Mouse (Mus musculus): ENCODE data around the gene Denr. TPM values are rescaled to one million over a fixed set of nuclear protein-coding genes. Genes with fewer than 3 reads are reported as not detected.
A peak's percentile ranks its signal among the peaks of the same experiment; 100 is the strongest.

The Denr gene
- polyA plus RNA-seq, 1 experiment from 2014 or later, result 167 TPM

DNA sequence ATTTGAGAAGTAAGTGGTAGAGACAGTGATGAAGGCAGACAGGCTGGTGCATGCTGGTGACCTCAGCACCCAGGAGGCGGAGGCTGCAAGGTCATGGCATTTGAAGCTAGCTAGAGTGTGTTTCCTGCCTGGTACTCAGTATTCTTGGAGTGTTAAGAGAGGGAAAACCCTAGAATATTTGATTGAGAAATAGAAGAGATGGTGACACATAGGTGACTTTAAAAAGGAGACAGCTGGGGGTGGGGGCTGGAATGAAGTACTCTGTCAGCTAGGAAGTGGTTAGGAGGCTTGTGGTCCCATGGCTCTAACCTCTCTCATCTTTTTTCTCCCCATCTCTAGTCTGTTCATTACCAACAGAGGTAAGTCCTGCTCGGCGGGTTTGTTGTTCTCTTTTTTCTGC, 7.9 kb downstream of the Denr start:
- Histone ChIP-seq H3K9me3 (no peaks in the 10 kb centered on the region), H3K27ac (no peak overlapping the region), H3K4me2 (no peak overlapping the region), H3K27me3 (no peaks in the 10 kb centered on the region), H3K9ac (no peak overlapping the region), H3K4me1 (no peaks in the 10 kb centered on the region), H3K36me3 (peaks cover 84% of the 10 kb centered on the region), H3K4me3 (no peak overlapping the region)
- 87% methylated on average over 3 of the region's 3 CpGs for WGBS
- no peak for ATAC-seq (ENCODE audit: insufficient number of reproducible peaks, insufficient read depth, low FRiP score, low TSS enrichment, low read depth)

DNA sequence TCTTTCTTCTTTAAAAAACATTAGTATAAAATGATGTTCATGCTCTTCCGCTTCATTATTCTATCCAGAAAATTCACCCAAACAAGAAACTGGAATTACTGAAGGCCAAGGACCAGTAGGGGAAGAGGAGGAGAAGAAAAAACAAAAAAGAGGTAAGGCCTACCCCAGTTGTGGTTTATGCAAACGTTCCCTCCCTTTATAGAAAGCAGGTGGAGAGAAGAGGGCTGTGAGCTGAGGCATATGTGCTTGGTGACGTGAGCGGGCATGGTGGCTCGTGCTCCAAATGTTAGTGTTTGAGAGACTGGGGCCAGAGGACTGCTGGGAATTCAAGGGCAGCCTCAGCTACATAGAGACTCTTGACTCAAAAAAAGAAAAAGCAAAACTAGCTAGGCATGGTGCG, 15.1 kb downstream of the Denr start:
- H3K4me1 ChIP-seq, result no peaks in the 10 kb centered on the region
- no peak overlapping the region for H3K4me2 ChIP-seq
- H3K27me3 ChIP-seq, result no peaks in the 10 kb centered on the region
- peaks cover 92% of the 10 kb centered on the region for H3K36me3 ChIP-seq
- H3K4me3 ChIP-seq, result no peak overlapping the region
- H3K9me3 ChIP-seq, result no peaks in the 10 kb centered on the region
- no peak for ATAC-seq (ENCODE audit: insufficient number of reproducible peaks, insufficient read depth, low FRiP score, low TSS enrichment, low read depth)
- H3K9ac ChIP-seq, result no peak overlapping the region
- no peak overlapping the region for H3K27ac ChIP-seq
- 81% methylated on average over 6 of the region's 6 CpGs for WGBS

DNA sequence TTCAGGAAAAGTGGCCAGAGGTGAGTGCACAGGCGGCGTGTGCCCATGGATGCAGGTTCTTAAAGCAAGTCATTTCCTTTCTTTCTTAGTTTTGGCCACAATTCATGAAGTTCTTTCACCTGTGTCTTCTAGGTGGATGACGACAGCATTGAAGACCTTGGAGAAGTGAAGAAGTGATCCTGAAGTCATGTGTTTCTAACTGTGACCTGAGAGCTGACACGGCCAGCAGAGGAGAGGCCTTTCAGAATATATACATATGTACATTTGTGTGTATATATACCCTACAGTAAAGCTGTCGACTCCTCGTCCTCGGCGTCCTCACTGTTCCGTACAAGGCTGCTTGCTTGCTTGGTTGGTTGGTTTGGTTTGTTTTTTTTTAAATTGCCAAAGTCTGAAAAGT, 20.1 kb downstream of the Denr start, which contains the start of gene Gm43518:
Gene Gm43518 (plus strand): TSS at position 301 of the 400 bp plus-strand sequence.
- ATAC-seq (ENCODE audit: insufficient number of reproducible peaks, insufficient read depth, low FRiP score, low TSS enrichment, low read depth), result no peak
- no peak within 1 kb of the TSS for H3K27ac ChIP-seq
- H3K4me1 ChIP-seq, result peaks cover 4% of the 10 kb centered on the region; the same call in 1 of the 2 replicates
- H3K9me3 ChIP-seq, result no peaks in the 10 kb centered on the region
- WGBS, result 95% methylated on average over 9 of the region's 9 CpGs
- no peak within 1 kb of the TSS for H3K4me2 ChIP-seq
- no peaks in the 10 kb centered on the region for H3K27me3 ChIP-seq
- H3K4me3 ChIP-seq, result no peak within 1 kb of the TSS
- H3K9ac ChIP-seq, result no peak within 1 kb of the TSS
- H3K36me3 ChIP-seq, result peaks cover 71% of the 10 kb centered on the region

DNA sequence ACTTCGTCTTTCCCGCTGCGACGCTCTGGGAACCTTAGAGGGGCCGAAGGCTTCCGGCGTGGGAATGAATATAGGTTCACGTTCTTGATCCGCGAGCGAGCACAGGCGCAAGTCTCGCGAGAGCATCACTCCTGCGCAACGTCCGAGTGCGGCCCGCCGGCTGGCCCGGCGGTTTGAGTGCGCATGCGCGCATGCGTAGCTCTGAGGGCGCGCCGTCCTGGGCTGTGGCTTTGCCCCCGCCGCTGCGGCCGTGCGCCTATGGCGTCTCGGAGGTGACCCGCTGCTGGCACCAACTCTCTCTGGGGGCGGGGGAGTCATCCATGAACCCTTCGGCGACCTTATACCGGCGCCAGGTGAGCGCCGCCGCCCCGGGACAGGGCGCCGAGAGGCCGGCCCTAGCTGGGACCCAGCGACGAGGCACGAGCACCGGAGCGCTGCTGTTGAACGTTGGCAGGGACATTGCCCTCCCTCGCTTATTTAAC, 23.6 kb downstream of the Denr start, which contains the start of gene Ccdc62:
Gene Ccdc62 (plus strand): TSS at position 172 of the 482 bp plus-strand sequence.
- Histone ChIP-seq H3K4me1 (peaks cover 11% of the 10 kb centered on the region), H3K9me3 (no peaks in the 10 kb centered on the region), H3K4me2 (peak within 1 kb of the TSS; percentile 72), H3K4me3 (peak within 1 kb of the TSS; percentile 71), H3K27ac (peak within 1 kb of the TSS; percentile 86), H3K27me3 (no peaks in the 10 kb centered on the region), H3K9ac (peak within 1 kb of the TSS; percentile 95), H3K36me3 (peaks cover 37% of the 10 kb centered on the region)
- ATAC-seq (ENCODE audit: insufficient number of reproducible peaks, insufficient read depth, low FRiP score, low TSS enrichment, low read depth), result peak; percentile 95
- WGBS, result under 1% methylated on average over 56 of the region's 56 CpGs

DNA sequence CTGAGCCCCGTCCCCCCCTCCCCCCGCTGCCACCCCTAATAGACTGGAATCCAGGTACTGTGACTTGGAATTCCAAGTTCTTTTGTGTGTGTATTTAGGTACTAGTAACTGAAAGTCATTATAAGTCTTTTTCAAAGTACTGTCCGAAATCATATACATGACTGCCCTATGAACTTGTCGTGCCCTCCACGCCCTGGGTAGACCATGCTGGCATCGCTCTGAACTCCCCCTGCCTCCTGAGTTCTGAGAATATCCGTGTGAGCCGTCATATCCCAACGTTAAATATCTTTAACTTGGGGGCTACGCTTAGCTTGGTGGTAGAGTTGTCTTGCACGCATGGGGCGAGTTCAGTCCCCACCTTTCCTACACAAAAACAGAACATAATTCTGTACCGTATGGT, 24.2 kb downstream of the Denr start:
- no peaks in the 10 kb centered on the region for H3K27me3 ChIP-seq
- 50% methylated on average over 13 of the region's 13 CpGs for WGBS
- no peaks in the 10 kb centered on the region for H3K9me3 ChIP-seq
- peak overlapping the region; percentile 71 for H3K4me3 ChIP-seq
- H3K4me2 ChIP-seq, result peak overlapping the region; percentile 72
- ATAC-seq (ENCODE audit: insufficient number of reproducible peaks, insufficient read depth, low FRiP score, low TSS enrichment, low read depth), result no peak
- H3K36me3 ChIP-seq, result peaks cover 31% of the 10 kb centered on the region
- H3K9ac ChIP-seq, result peak overlapping the region; percentile 95
- H3K27ac ChIP-seq, result peak overlapping the region; percentile 86; the same call in 1 of the 2 replicates
- peaks cover 11% of the 10 kb centered on the region for H3K4me1 ChIP-seq

DNA sequence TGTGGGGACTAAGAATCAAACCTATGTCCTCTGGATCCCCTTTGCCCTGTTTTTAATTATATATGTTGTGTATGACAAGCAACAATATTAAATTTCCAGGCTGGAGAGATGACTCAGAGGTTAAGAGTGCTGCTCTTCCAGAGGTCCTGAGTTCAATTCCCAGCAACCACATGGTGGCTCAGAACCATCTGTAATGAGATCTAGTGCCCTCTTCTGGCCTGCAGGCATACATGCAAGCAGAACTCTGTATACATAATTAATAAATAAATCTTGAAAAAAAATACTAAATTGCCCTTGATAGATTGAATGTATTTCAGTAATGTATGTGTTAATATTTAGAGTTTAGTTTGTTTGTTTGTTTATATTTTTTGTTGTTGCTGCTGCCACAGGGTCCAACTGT, 26.0 kb downstream of the Denr start:
- H3K4me1 ChIP-seq, result peaks cover 11% of the 10 kb centered on the region
- no peak overlapping the region for H3K9ac ChIP-seq
- no peak overlapping the region for H3K4me2 ChIP-seq
- H3K36me3 ChIP-seq, result peaks cover 13% of the 10 kb centered on the region
- H3K4me3 ChIP-seq, result no peak overlapping the region
- no peak for ATAC-seq (ENCODE audit: insufficient number of reproducible peaks, insufficient read depth, low FRiP score, low TSS enrichment, low read depth)
- H3K9me3 ChIP-seq, result no peaks in the 10 kb centered on the region
- no peak overlapping the region for H3K27ac ChIP-seq
- no peaks in the 10 kb centered on the region for H3K27me3 ChIP-seq

DNA sequence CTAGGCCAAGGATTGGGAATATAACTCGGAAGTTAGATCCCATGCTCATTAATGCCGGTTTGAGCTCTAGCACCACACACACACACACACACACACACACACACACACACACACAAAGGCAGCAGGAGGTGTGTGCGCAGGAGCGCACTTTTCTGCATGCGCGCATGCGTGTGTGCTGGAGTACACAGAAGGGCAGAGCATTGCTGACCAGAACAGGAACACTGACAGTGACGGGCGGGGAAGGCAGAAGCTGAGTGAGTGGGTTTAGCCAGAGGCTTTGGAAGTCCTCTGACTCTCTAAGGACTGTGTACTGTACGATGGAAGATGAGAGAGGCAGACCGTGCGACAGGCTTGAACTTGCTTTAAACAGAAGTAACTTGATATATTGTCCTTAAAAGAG, 26.6 kb downstream of the Denr start:
- H3K4me2 ChIP-seq, result peak overlapping the region; percentile 27; the same call in 1 of the 2 replicates

DNA sequence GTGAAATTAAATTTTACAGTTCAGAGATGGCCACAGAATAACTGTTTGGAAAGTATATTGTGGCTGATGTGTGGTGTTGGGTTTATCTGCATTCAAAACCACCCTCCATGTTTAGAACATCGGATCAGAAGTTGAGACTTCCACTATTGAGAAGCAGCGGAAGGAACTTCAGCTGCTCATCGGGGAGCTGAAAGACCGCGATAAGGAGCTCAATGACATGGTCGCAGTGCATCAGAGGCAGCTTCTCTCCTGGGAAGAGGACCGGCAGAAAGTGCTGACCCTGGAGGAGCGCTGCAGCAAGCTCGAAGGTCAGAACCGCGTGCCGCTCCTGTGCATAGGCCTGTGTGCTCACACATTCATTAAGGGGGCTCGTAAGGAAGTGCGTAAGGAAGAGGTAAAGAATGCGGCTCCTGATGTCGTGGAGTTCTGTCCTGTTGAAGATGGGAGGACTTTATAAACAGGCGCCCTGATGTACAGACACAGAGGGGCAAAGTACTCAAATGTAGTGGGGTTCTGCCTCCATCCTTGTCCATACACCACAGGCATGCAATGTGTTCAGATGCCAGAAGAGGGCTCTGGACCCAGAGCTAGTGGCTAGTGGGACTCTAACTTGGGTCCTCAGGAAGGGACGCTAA, 27.1 kb downstream of the Denr start:
- Histone ChIP-seq H3K4me2 (peak overlapping the region; percentile 27; the same call in 1 of the 2 replicates), H3K4me1 (peaks cover 11% of the 10 kb centered on the region), H3K36me3 (0 out of 2 replicates have a peak, but pooled peaks cover 3% of the 10 kb centered on the region), H3K9ac (peak overlapping the region; percentile 11; the same call in 1 of the 2 replicates), H3K4me3 (no peak overlapping the region), H3K27me3 (no peaks in the 10 kb centered on the region), H3K27ac (no peak overlapping the region), H3K9me3 (no peaks in the 10 kb centered on the region)
- no peak for ATAC-seq (ENCODE audit: insufficient number of reproducible peaks, insufficient read depth, low FRiP score, low TSS enrichment, low read depth)
- WGBS, result 32% methylated on average over 18 of the region's 18 CpGs

More for the DNA sequence above, 26.6 kb downstream of the Denr start:
- Histone ChIP-seq H3K9me3 (no peaks in the 10 kb centered on the region), H3K27me3 (no peaks in the 10 kb centered on the region), H3K36me3 (peaks cover 7% of the 10 kb centered on the region), H3K27ac (no peak overlapping the region), H3K4me1 (peaks cover 11% of the 10 kb centered on the region), H3K4me3 (no peak overlapping the region), H3K9ac (no peak overlapping the region)
- no peak for ATAC-seq (ENCODE audit: insufficient number of reproducible peaks, insufficient read depth, low FRiP score, low TSS enrichment, low read depth)
- 74% methylated on average over 12 of the region's 12 CpGs for WGBS

DNA sequence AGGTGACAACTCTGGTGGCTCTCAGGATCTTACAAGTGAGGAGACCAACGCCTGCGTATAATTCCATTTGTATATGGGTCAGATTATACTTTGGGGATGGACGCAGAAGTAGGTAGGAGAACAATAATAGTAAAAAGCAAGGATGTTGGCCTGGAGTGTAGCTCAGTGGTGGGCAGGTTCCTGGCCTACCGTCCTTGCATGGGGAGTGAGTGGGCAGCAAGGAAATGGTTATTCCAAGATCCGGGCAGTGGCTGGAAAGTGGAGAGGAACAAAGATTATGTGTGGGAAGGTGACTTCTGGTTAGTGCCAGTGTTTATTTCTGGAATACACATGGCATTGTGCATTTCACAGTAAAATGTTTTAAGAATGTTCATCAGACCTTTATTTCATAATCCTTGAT, 29.0 kb downstream of the Denr start:
- Histone ChIP-seq H3K36me3 (no peaks in the 10 kb centered on the region), H3K4me2 (no peak overlapping the region), H3K4me3 (no peak overlapping the region), H3K9me3 (no peaks in the 10 kb centered on the region), H3K27me3 (no peaks in the 10 kb centered on the region), H3K9ac (0 out of 2 replicates have a peak overlapping the region, but pooled peaks have one; percentile 7), H3K4me1 (peaks cover 11% of the 10 kb centered on the region), H3K27ac (no peak overlapping the region)
- no peak for ATAC-seq (ENCODE audit: insufficient number of reproducible peaks, insufficient read depth, low FRiP score, low TSS enrichment, low read depth)
- WGBS, result 83% methylated on average over 5 of the region's 5 CpGs

DNA sequence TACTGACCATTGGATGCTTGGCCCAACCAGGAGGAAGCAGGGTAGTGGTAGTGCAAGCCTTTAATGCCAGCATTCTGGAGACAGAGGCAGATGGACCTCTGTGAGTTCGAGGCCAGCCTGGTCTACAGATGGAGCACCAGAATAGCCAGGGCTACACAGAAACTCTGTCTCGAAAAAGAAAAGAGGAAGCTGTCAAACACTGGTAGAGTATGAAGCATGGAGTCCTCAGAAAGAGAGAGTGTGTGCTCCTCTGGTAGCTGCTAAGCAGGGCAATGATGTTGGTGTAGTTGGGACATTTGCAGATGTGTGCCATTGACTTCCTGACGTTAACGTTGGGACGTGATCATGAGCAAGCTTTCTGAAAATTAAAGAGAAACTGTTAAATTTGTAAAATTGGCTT, 31.5 kb downstream of the Denr start:
- Histone ChIP-seq H3K4me3 (no peak overlapping the region), H3K36me3 (no peaks in the 10 kb centered on the region), H3K4me2 (no peak overlapping the region), H3K9ac (no peak overlapping the region), H3K27ac (no peak overlapping the region), H3K9me3 (no peaks in the 10 kb centered on the region), H3K27me3 (no peaks in the 10 kb centered on the region), H3K4me1 (peaks cover 7% of the 10 kb centered on the region; the same call in 1 of the 2 replicates)
- ATAC-seq (ENCODE audit: insufficient number of reproducible peaks, insufficient read depth, low FRiP score, low TSS enrichment, low read depth), result no peak
- 82% methylated on average over 5 of the region's 5 CpGs for WGBS

DNA sequence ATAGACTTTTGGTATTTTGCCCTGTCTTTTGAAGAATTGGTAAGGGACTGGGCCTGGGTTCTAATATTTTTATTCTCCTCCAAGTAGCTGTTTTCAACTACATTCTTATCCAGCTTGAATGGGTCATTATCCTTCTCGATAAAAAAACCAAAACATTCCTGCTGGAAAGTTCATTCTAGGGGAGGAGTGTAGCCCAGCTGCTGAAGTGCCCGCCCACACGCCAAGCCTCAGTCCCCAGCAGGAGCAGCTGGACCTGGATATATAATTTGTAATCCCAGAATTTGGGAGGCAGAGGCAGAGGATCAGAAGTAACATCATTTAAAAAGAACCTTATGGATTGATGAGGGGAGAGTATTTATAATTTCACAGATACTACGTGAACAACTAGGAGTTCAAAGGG, 39.6 kb downstream of the Denr start:
- WGBS, result 75% methylated on average over 4 of the region's 4 CpGs
- no peak overlapping the region for H3K27ac ChIP-seq

DNA sequence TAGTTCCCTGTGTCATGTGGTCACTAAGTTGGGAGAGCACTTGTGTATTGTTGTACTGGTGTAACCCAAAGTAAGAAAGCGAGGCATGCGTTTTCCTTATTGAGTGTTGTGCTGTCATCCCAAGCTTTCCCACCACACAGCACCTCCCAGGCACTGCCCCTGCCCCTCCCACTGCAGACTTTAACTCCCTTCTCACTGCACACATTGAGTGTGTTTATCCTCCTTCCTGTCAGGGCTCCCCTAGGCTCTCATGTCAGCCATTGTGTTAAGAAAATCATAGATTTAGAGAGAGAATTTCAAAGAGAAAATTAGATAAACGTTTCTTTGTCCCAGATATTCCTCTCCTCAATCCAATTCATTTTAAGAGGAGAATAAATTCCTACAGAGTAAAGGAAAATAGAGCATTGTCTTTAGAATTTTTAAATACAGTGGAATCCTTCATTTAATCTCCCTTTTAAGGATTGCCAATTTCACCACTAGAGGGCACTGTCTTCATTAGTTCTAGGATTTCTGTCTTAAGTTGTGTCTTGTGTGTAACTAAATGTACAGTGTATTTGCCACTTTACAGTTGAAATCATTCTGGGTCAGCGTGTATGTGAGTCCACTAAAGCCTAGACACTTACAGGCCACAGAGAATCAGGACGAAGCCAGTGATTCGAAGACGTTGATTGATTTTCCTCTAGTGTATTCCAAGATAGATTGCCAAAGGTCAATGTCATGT, 40.2 kb downstream of the Denr start:
- no peaks in the 10 kb centered on the region for H3K9me3 ChIP-seq
- no peak for ATAC-seq (ENCODE audit: insufficient number of reproducible peaks, insufficient read depth, low FRiP score, low TSS enrichment, low read depth)
- WGBS, result 50% methylated on average over 7 of the region's 7 CpGs
- no peaks in the 10 kb centered on the region for H3K4me1 ChIP-seq
- H3K27me3 ChIP-seq, result no peaks in the 10 kb centered on the region
- H3K36me3 ChIP-seq, result no peaks in the 10 kb centered on the region
- H3K4me2 ChIP-seq, result no peak overlapping the region
- no peak overlapping the region for H3K27ac ChIP-seq
- no peak overlapping the region for H3K9ac ChIP-seq
- H3K4me3 ChIP-seq, result no peak overlapping the region

More for the DNA sequence above, 39.6 kb downstream of the Denr start:
- no peak for ATAC-seq (ENCODE audit: insufficient number of reproducible peaks, insufficient read depth, low FRiP score, low TSS enrichment, low read depth)
- H3K9ac ChIP-seq, result no peak overlapping the region
- no peaks in the 10 kb centered on the region for H3K36me3 ChIP-seq
- H3K4me1 ChIP-seq, result no peaks in the 10 kb centered on the region
- H3K4me2 ChIP-seq, result no peak overlapping the region
- H3K9me3 ChIP-seq, result no peaks in the 10 kb centered on the region
- no peaks in the 10 kb centered on the region for H3K27me3 ChIP-seq
- no peak overlapping the region for H3K4me3 ChIP-seq

Measured in embryonic facial prominence, embryonic 13.5 days (tissue).